Mouse (Mus musculus) kidney, postnatal 0 days (tissue): ENCODE measurements around the gene Rnh1. TPM values are rescaled to one million over a fixed set of nuclear protein-coding genes. Genes with fewer than 3 reads are reported as not detected.

Experiments
- ATAC-seq: fragments of 200-750 bp; cut with Nextera tagmentation; replicated peaks from 2 replicates; pipeline ENCODE4 v1.8.0; 2017; ENCODE audit warnings: low read depth, moderate number of reproducible peaks, moderate TSS enrichment, moderate library complexity; ENCODE audit not compliant: low FRiP score
- DNase-seq: peaks from one replicate; pipeline ENCODE4 v3.0.0-alpha.2; 2016; ENCODE audit warnings: low spot score
- H3K27ac ChIP-seq: fragments of 300-500 bp; sonication (generic); 2 replicates; pipeline ENCODE4 v1.5.1; 2014; ENCODE audit warnings: mild to moderate bottlenecking
- H3K27me3 ChIP-seq: fragments of 300-500 bp; sonication (generic); 2 replicates; pipeline ENCODE4 v1.6.1; 2014; ENCODE audit warnings: low read length, mixed read lengths; ENCODE audit not compliant: insufficient read depth
- H3K36me3 ChIP-seq: fragments of 300-500 bp; sonication (generic); 2 replicates; pipeline ENCODE4 v1.6.1; 2014; ENCODE audit warnings: low read length, mixed read lengths; ENCODE audit not compliant: insufficient read depth
- H3K4me1 ChIP-seq: fragments of 300-500 bp; sonication (generic); replicated peaks from 2 replicates; pipeline ENCODE4 v1.6.1; 2014; ENCODE audit warnings: antibody characterized with exemption, low read length, mixed read lengths; ENCODE audit not compliant: insufficient read depth
- H3K4me2 ChIP-seq: fragments of 300-500 bp; sonication (generic); 2 replicates; pipeline ENCODE4 v1.6.1; 2014; ENCODE audit warnings: mild to moderate bottlenecking, low read length, moderate library complexity, mixed read lengths
- H3K4me3 ChIP-seq: fragments of 300-500 bp; sonication (generic); replicated peaks from 2 replicates; pipeline ENCODE4 v1.5.1; 2014; ENCODE audit warnings: low read depth, low read length
- H3K9ac ChIP-seq: fragments of 300-500 bp; sonication (generic); 2 replicates; pipeline ENCODE4 v1.6.1; 2014; ENCODE audit warnings: low read depth, low read length
- H3K9me3 ChIP-seq: fragments of 300-500 bp; sonication (generic); replicated peaks from 2 replicates; pipeline ENCODE4 v1.6.1; 2016; ENCODE audit warnings: low read length, inconsistent platforms, mixed read lengths
- CTCF ChIP-seq: IDR thresholded peaks from 2 replicates; pipeline ENCODE4 v1.5.1; 2016; ENCODE audit warnings: antibody characterized with exemption, low read depth, mild to moderate bottlenecking, moderate library complexity
- WGBS: fragments of 180-500 bp; shearing (Covaris S2); extraction: QIAGEN DNeasy Blood & Tissue Kit; methylation state at CpG from one replicate; pipeline ENCODE4 v1.1.7; 2014; 5-methylcytosine and 5-hydroxymethylcytosine counted together
- polyA plus RNA-seq: library from polyadenylated mRNA; unstranded; fragments of >200 nt; fragmentation: Nextera tagmentation; extraction: Ambion mirVana; gene quantifications from 2 replicates; pipeline ENCODE4 v1.2.1, GENCODE M21; 2015

Rnh1 gene
- polyA plus RNA-seq, 1 experiment from 2014 or later, result 136 TPM

DNA sequence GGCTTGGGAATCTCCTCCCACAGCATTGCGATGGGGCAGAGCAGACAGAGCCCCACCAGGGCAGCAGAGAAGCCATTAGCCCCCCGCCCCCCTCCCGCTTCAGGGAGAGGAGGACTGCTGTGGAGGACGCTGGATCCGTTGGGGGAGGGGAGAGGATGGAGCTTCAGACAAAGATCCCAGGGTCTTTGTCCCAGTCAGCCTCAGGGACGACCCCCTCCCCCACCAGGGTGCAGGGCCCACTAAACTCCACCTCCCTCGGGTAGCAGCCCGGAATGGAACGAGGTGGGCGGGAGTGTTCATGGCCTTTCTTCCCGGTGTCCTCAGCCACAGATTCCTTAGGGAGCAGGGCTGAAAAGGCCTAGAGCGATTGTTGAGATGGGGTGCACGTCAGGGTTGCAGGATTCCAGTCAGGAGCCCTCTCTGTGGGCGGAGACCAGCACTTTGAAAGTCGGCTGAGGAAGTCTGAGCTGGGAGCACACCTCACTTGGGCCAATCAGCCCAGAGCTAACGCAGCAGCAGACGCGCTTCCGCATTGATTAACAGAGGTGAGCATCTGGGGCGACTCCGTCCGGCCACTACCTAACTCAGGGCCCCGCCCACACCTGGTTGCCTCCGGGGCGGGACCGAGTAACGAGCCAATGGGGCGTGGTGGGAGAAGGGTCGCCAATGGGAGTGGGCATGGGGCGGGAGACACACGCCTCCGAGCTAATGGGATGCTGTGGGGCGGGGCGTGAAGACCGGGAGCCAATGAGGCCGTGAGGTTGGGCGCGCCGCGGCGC is 42.6 kb upstream of the Rnh1 start, which contains the start of gene Rassf7:
Gene Rassf7, plus strand, starts transcription at position 760 of the 779 bp plus-strand sequence.
- Histone ChIP-seq H3K4me1 (peaks cover 29% of the 10 kb centered on the region; the same call in 1 of the 2 replicates), H3K9me3 (no peaks in the 10 kb centered on the region), H3K4me3 (peak within 1 kb of the TSS; percentile 62), H3K27ac (peak within 1 kb of the TSS; percentile 97), H3K4me2 (peak within 1 kb of the TSS; percentile 93), H3K27me3 (no peaks in the 10 kb centered on the region), H3K36me3 (no peaks in the 10 kb centered on the region), H3K9ac (peak within 1 kb of the TSS; percentile 67)
- DNase-seq, result peak; percentile 98
- TF ChIP-seq CTCF, result no peak
- ATAC-seq, result peak; percentile 90
- 1% methylated on average over 41 of the region's 41 CpGs for WGBS

DNA sequence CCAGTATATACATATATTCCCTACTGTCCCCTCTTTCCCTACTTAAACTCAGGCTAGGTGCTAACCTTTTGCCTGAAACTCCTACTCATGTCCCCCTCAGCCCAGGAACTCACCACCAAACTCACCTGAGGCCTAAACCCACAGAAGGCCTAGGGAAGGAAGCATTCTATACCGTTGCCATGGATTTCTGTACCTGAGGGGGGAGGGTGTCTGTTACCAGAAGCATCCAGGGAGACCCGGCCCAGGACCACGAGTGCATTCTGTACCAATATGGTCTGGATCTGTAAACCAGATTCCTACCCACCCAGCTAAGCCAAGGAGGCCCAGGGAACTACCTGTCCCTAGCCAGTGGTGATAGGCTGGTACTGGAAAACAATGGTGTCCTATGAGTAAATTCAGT is 41.7 kb upstream of the Rnh1 start:
- no peak overlapping the region for H3K4me3 ChIP-seq
- no peaks in the 10 kb centered on the region for H3K9me3 ChIP-seq
- no peak for DNase-seq
- peak overlapping the region; percentile 87 for H3K27ac ChIP-seq
- 84% methylated on average over 3 of the region's 3 CpGs for WGBS
- TF ChIP-seq CTCF, result no peak
- no peaks in the 10 kb centered on the region for H3K27me3 ChIP-seq
- no peak overlapping the region for H3K9ac ChIP-seq
- no peaks in the 10 kb centered on the region for H3K36me3 ChIP-seq
- no peak overlapping the region for H3K4me2 ChIP-seq
- ATAC-seq, result no peak
- H3K4me1 ChIP-seq, result peaks cover 24% of the 10 kb centered on the region; the same call in 1 of the 2 replicates

DNA sequence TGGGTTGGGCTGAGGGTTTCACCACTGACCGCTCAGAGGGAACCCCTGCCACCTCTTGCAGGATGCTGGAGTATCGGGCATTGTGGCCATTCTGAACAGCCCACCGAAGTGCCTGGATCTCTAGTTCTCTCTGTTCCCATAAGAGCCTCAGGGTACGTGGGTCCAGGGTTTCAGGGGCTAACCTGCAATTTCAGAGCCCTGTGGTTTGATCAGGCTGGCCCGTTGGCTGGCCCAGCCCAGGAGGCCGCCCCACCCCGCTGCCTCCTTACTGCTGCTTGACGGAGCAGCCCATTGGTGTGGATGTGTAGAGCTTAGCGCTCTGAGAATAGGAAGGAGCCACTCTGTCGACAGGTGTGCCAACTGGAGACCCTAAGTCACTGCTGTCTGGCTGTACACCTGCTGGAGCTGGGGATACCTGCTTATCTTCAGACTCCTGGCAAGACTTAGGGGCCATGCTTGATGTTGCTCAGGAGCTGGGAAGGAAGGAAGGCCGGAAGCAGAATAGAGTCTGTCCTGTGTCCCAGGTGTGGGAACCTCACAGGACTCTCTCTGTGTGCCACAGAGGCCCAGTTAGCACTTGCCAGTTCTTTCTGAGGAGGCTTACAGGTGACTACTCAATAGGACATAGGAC is 41.1 kb upstream of the Rnh1 start, which contains the start of gene Lmntd2:
Gene Lmntd2, minus strand, starts transcription at position 476 of the 631 bp plus-strand sequence.
- no peaks in the 10 kb centered on the region for H3K27me3 ChIP-seq
- H3K27ac ChIP-seq, result peak within 1 kb of the TSS; percentile 87
- peak within 1 kb of the TSS; percentile 93 for H3K4me2 ChIP-seq
- no peak for DNase-seq
- no peak for TF ChIP-seq CTCF
- peaks cover 23% of the 10 kb centered on the region; the same call in 1 of the 2 replicates for H3K4me1 ChIP-seq
- ATAC-seq, result no peak
- 93% methylated on average over 11 of the region's 11 CpGs for WGBS
- no peaks in the 10 kb centered on the region for H3K9me3 ChIP-seq
- peak within 1 kb of the TSS; percentile 62; the same call in 1 of the 2 replicates for H3K4me3 ChIP-seq
- H3K9ac ChIP-seq, result peak within 1 kb of the TSS; percentile 46; the same call in 1 of the 2 replicates
- H3K36me3 ChIP-seq, result no peaks in the 10 kb centered on the region

DNA sequence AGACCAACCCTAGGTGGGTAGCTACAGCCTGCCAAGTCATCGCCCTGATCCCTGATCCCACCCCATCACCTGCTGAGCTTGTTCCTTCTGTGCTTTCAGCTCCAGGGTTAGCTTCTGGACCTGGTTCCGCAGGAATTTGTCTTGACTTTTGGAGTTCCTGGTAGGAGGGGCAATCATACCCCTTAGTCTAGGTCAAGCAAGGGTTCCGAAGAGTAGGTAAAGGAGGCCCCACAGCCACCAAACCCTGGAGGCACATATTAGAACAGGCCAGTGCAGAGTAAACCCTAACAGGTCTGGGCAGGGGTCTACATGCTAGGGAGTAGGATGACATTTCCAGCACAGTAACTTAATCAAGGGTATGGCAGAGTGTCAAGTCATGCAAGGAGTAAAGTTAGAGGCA is 40.5 kb upstream of the Rnh1 start:
- H3K36me3 ChIP-seq, result no peaks in the 10 kb centered on the region
- no peak overlapping the region for H3K27ac ChIP-seq
- H3K9me3 ChIP-seq, result no peaks in the 10 kb centered on the region
- no peaks in the 10 kb centered on the region for H3K27me3 ChIP-seq
- DNase-seq (no peak), ATAC-seq (no peak)
- 89% methylated on average over 3 of the region's 3 CpGs for WGBS
- H3K4me3 ChIP-seq, result no peak overlapping the region
- no peak overlapping the region for H3K4me2 ChIP-seq
- no peak overlapping the region for H3K9ac ChIP-seq
- no peak for TF ChIP-seq CTCF
- peaks cover 21% of the 10 kb centered on the region; the same call in 1 of the 2 replicates for H3K4me1 ChIP-seq

- Histone ChIP-seq H3K4me2 (no peak overlapping the region), H3K9ac (no peak overlapping the region), H3K27me3 (no peaks in the 10 kb centered on the region), H3K4me3 (no peak overlapping the region), H3K9me3 (no peaks in the 10 kb centered on the region), H3K27ac (no peak overlapping the region), H3K36me3 (no peaks in the 10 kb centered on the region), H3K4me1 (no peaks in the 10 kb centered on the region)
- 87% methylated on average over 14 of the region's 14 CpGs for WGBS
- ATAC-seq (no peak), DNase-seq (no peak)
- TF ChIP-seq CTCF, result no peak
These were observed 38.0 kb upstream of the Rnh1 start for GRCm38 (mm10) chr7:141210606-141211131.

DNA sequence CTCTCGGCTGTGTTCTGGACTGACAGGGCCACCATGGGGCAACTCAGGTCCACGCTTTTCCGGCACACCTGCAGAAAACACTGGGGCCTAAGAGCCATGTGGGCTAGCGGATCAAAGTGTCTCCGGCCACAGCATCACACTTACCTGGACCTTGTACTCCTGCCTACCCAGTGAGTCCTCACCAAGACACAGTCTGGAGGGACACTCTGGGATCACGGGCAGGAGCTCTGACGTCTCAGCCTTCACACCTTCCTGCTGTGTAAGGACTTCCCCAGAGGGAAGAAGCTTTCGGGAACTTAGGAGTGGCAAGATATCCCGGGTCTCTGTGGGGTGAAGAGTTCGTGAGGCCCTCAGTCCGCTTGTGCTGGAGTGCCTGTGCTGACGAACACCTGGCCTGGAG is 37.5 kb upstream of the Rnh1 start:
- ATAC-seq (no peak), DNase-seq (no peak)
- Histone ChIP-seq H3K4me1 (no peaks in the 10 kb centered on the region), H3K4me3 (no peak overlapping the region), H3K4me2 (no peak overlapping the region), H3K27ac (no peak overlapping the region), H3K9ac (no peak overlapping the region), H3K27me3 (no peaks in the 10 kb centered on the region), H3K36me3 (no peaks in the 10 kb centered on the region), H3K9me3 (no peaks in the 10 kb centered on the region)
- TF ChIP-seq CTCF, result no peak
- 66% methylated on average over 12 of the region's 12 CpGs for WGBS
